Mouse (Mus musculus): ENCODE measurements around the gene Rnf216.

Rnf216 gene

GRCm38 (mm10) chr5:143053132-143053972, 59.4 kb downstream of the Rnf216 start:
- DNase-seq (ENCODE audit: low read depth, low spot score): no peak

DNA sequence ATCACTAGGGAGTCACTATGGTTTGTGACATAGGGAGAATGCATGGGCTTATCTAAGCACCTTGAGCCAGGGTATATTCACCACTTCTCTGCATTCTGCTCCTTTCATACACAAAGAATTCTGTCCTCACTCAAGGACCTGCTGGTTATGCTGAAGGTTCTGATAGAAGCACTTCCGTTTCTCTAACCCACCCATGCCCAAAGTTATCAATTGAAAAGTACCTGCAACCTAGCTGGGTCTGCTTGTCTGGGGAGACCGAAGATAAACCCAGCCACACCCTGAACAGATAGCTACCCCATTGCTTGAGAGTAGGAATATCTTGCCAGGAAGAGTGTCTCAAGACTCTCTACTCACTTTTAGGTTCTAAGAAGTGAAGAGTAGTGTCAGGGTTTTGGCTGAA, 60.1 kb downstream of the Rnf216 start:
- DNase-seq (ENCODE audit: low read depth, low spot score): no peak

DNA sequence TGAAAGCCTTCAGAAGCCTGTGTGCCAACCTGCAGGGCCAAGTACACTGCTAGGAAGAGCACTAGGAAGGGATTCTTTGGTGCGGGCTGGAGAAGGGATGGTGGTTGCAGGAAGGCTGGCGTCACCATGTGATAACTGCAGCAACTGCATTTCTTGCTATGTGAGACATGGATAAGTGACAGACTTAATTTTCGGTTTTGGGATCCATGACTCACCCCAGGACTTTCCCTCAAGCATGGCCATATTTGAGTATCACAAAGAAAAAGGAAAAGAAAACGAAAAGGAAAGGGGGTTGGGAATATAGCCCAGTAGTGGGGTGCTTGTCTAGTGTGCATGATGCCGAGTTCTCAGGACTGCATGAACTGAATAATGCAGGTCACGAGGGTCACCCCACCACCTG, 60.9 kb downstream of the Rnf216 start:
- no peak for DNase-seq (ENCODE audit: low read depth, low spot score)

- peak; percentile 17 for DNase-seq (ENCODE audit: low read depth, low spot score)
Observed at GRCm38 (mm10) chr5:143050273-143050672, 62.5 kb downstream of the Rnf216 start.

DNA sequence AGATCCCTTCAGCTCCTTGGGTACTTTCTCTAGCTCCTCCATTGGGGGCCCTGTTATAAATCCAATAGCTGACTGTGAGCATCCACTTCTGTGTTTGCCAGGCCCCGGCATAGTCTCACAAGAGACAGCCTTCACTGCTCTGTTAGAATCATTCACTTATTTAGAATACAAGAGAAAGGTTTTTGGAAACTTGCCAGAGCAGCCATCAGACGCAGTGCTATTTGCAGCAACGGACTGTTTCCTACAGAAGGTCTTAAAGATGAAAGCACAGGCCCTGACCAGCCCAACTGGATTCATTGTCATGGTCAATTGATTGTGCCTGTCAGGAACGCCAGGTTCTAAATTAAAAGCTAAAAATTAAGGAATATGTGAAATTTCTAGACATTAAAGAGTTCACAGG, 63.0 kb downstream of the Rnf216 start:
- no peak for DNase-seq (ENCODE audit: low read depth, low spot score)

GRCm38 (mm10) chr5:143049013-143049385, 63.8 kb downstream of the Rnf216 start:
- no peak for DNase-seq (ENCODE audit: low read depth, low spot score)

DNA sequence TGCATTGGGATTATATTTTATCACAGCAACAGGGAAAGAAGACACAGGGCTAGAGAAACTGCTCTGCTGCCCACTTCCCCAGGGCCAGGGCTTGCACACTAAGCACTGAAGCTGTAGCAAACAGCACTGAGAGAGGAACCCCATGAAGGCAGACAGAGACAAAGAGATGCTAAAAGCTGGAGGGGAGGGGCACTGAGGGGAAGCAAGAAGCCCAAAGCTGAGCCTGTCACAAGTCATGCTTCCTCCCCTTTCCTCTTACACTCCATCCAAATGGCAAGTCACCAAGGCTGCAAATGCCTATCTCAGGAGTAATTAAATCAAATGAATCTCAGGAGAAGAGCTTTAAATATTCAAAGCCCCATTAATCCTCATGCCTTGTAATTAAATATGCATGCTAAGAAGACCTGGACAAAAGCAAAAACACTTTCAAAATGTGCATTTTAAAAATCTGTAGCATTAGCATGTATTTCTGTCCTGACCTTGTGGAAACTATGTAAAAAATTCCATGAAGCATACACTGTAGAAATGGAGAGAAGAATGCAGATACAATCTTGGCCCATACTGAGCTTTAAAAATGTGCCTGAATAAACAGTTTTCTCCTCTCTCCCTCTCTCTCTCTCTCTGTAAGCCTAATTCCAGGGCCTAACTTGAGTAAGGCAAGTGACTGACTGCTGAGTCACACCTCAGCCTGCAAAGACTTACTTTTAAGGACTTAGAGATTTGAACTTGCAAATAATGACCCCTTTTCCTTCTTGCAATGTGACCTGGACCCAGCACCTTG, 64.4 kb downstream of the Rnf216 start:
- DNase-seq (ENCODE audit: low read depth, low spot score): no peak

GRCm38 (mm10) chr5:143047586-143047985, 65.2 kb downstream of the Rnf216 start:
- DNase-seq (ENCODE audit: low read depth, low spot score): no peak

DNA sequence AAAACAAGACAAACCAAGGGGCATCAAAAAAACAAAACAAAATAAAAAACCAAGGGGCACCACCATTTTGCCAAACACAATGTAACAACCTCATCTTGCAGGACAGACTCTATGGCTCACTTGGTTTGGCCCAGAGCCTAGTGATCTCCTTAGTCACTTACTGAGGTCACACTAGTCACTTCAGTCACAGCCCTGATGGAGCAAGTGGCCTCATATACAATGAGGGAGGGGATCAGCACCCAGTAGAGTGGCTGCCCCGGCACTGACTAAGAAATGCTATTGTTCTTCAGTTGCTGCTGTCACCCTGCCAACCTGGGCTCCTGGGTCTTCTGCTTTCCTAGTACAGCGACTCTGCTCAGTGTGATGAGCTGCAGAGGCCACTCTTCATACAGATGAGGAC, 68.9 kb downstream of the Rnf216 start:
- no peak for DNase-seq (ENCODE audit: low read depth, low spot score)

- DNase-seq (ENCODE audit: low read depth, low spot score): peak; percentile 52
Observed at GRCm38 (mm10) chr5:143043285-143043684, 69.5 kb downstream of the Rnf216 start.

- DNase-seq (ENCODE audit: low read depth, low spot score): no peak
Observed at GRCm38 (mm10) chr5:143038794-143039193, 74.0 kb downstream of the Rnf216 start.

- peak; percentile 66 for DNase-seq (ENCODE audit: low read depth, low spot score)
Observed at GRCm38 (mm10) chr5:143037201-143037600, 75.6 kb downstream of the Rnf216 start.

GRCm38 (mm10) chr5:143036052-143036451, 76.7 kb downstream of the Rnf216 start:
- DNase-seq (ENCODE audit: low read depth, low spot score): no peak

DNA sequence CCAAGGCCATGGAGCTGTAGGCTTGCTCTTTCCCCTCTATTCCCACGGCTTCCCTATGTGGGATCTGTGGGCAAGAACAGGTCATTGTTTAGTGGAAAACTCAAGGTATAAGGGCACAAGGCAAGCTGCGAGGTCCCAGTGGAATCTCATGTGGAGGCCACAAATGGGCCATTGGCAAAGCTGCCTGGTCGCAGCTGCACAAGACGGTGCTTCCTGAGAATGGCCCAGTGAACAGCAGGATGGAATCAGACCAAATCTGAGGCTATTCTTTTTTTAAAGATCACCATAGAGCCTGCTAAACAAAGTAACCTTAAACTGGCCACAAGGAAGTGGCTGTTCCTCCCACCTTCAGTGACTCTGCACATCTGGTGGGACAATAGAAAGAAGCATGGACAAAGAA, 77.5 kb downstream of the Rnf216 start:
- DNase-seq (ENCODE audit: low read depth, low spot score): no peak

- no peak for DNase-seq (ENCODE audit: low read depth, low spot score)
Observed at GRCm38 (mm10) chr5:143034108-143034507, 78.7 kb downstream of the Rnf216 start.

GRCm38 (mm10) chr5:143033277-143033676, 79.5 kb downstream of the Rnf216 start:
- DNase-seq (ENCODE audit: low read depth, low spot score): no peak

GRCm38 (mm10) chr5:143032639-143033146, 80.1 kb downstream of the Rnf216 start:
- no peak for DNase-seq (ENCODE audit: low read depth, low spot score)

GRCm38 (mm10) chr5:143031681-143032080, 81.1 kb downstream of the Rnf216 start:
- DNase-seq (ENCODE audit: low read depth, low spot score): no peak

DNA sequence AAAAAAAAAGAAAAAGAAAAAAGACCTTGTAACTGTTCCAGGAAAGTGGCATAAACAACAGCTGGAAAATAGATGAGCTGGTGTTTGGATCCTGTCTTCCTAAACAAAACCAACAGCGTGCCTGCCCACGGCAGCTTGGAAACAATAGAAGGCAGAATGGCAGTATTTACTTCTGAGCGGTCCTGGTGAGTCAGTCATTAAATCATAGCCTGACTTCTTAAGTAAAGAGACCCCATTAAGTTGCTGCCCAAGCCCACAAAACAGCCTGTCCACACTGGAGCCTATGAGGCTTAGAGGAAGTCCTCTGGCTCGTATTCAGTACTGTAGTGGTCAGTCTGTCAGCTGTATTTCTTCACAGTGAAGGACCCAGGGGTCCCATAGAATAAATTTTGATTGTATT, 81.6 kb downstream of the Rnf216 start:
- no peak for DNase-seq (ENCODE audit: low read depth, low spot score)

DNA sequence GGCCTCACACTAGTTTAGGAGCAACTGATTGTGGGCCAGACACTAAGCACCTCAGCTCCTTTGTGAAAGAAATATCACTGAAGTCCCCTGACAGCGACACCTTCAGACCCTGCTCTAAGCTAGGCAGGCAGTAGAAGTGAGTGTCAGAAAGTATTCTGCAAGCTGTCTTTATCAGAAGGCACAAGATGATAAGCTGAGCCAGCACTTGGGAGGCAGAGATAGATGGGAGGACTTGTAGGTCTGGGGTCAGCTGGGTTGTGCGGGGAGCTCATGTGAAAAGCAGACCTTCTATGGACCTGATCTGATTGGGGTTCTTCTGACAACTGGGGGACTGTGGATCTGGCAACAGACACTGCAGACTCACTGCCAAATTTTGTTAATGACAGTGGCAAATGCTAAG, 88.9 kb downstream of the Rnf216 start:
- no peak for DNase-seq (ENCODE audit: low read depth, low spot score)

GRCm38 (mm10) chr5:143022956-143023355, 89.8 kb downstream of the Rnf216 start:
- peak; percentile 52 for DNase-seq (ENCODE audit: low read depth, low spot score)

GRCm38 (mm10) chr5:143017401-143017800, 95.4 kb downstream of the Rnf216 start:
- no peak for DNase-seq (ENCODE audit: low read depth, low spot score)

DNA sequence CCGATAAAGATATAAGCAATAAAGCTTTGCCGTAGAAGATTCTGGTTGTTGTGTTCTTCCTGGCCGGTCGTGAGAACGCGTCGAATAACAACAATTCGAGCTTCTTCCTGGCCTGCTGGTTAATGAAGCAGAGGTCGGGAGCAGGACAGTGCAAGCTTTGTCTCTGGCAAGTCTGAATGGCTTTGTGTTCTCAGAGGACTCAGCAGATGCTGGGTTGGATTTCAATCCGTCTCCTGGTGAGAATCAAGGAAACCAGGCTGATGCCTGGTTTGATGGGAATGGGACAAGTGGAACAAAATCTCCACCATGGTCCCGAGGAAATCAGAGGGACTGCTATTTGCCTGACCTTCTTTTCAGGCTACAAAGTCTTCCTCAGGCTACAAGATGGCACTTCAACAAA, 103.4 kb downstream of the Rnf216 start:
- DNase-seq (ENCODE audit: low read depth, low spot score): no peak

All from ES-CJ7 (cell line).